Mouse (Mus musculus): ENCODE measurements around the gene Enoph1.
A peak's percentile ranks its signal among the peaks of the same experiment; 100 is the strongest.

- TF ChIP-seq CTCF (IDR thresholded peaks at IDR 0.05; ENCODE audit: extremely low read depth, insufficient read depth, low read length) (no peak), POLR2A (IDR thresholded peaks at IDR 0.05; ENCODE audit: extremely low read depth, insufficient read depth, low read length) (0 out of 2 replicates have a peak, but pooled peaks have one; percentile 27)
Measured at GRCm38 (mm10) chr5:100037965-100038713, 1.6 kb upstream of the Enoph1 start.
